Comparison of ENCODE assay signal across 13 mouse cellular contexts in genomic region chr12:17482196-17482595, GRCm38 (mm10).
"Had no signal": no experiment of that assay in that cellular context is flagged by ENCODE, and none has a peak within 500 bp of the region (broad histone marks: within the 10 kb centered on the region; RNA-seq: fewer than 3 reads in every experiment).

No protein-coding gene starts in this region.

- ATAC-seq: intestine, embryonic 16.5 days; midbrain, embryonic 16.5 days had no signal

- H3K36me3 ChIP-seq: kidney, embryonic 15.5 days; limb, embryonic 15.5 days; midbrain, embryonic 12.5 days; neural tube, embryonic 13.5 days had no signal

- H3K4me3 ChIP-seq: kidney, embryonic 15.5 days; limb, embryonic 15.5 days; midbrain, embryonic 12.5 days; neural tube, embryonic 13.5 days had no signal

- H3K27ac ChIP-seq: kidney, embryonic 15.5 days; limb, embryonic 15.5 days; liver, embryonic 14.5 days; midbrain, embryonic 12.5 days; neural tube, embryonic 13.5 days; stomach, postnatal 0 days had no signal

- H3K27me3 ChIP-seq: kidney, embryonic 15.5 days; limb, embryonic 15.5 days; midbrain, embryonic 12.5 days; neural tube, embryonic 13.5 days had no signal

- H3K4me2 ChIP-seq: kidney, embryonic 15.5 days; limb, embryonic 15.5 days; midbrain, embryonic 12.5 days; neural tube, embryonic 13.5 days had no signal

- H3K9ac ChIP-seq: kidney, embryonic 15.5 days; limb, embryonic 15.5 days; liver, embryonic 14.5 days; midbrain, embryonic 12.5 days; neural tube, embryonic 13.5 days had no signal

- H3K9me3 ChIP-seq: kidney, embryonic 15.5 days; limb, embryonic 15.5 days; midbrain, embryonic 12.5 days; neural tube, embryonic 13.5 days had no signal

- DNase-seq: kidney, adult 2 months; kidney, postnatal 14 days; right cerebral cortex, adult 18-20 months; thymus, adult 2 months; thymus, postnatal 25 days had no signal

- H3K4me1 ChIP-seq: limb, embryonic 15.5 days had no signal
